Mouse (Mus musculus): ENCODE measurements around the gene Trim30c. TPM values are rescaled to one million over a fixed set of nuclear protein-coding genes. Genes with fewer than 3 reads are reported as not detected.

Gene Trim30c
- 6.6 TPM for polyA plus RNA-seq (2015; fragmentation: Illumina TruSeq; extraction: RNeasy Lipid Tissue Mini Kit (QIAGEN cat#74804); ENCODE audit: insufficient read depth, low replicate concordance)

DNA sequence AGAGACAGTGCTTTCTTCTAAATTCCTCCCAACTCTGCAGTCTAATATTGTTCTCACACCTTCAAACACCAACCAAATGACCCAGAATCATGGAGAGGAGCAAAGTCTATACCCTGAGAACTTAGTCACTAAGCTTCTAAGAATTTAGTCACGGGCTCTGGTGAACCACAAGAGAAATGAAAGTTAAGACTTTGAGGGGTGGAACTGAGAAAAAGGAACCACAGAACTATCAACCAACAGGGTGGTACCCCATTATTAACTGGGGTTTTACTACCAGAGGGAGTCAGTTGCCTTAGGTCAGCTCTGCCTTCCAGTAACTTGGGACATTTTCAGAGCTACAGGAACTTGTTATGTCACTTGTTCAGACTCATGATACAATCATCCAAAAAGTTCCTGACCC is at the start of gene Trim30c:
Gene Trim30c (minus strand): TSS at position 140 of the 400 bp plus-strand sequence.

DNA sequence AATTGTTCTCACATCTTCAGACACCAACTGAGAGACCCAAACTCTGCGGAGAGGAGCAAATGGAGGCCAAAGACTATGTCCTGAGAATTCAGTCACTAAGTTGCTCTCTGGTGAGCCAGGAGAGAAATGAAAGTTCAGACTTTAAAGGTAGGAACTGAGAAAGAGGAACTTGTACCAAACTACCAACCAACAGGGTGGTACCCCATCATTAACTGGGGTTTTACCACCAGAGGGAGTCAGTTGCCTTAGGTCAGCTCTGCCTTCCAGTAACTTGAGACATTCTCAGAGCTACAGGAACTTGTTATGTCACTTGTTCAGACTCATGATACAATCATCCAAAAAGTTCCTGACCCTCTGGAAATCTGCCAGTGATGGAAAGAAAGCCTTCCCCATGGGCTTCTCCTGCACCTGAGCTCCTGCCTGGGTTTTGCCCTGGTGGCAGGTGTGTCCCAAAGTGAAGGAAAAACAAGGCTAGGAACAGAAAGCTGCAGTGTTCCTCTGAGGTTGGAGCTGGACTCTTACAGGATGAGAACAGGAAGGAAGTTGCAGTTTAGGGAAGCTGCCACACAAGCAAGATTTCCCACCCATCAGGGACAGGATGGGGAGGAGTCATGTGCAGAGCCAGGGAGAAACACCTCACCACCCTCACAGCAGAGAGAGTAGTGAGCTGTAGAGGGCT is 30.8 kb downstream of the Trim30c start, which contains the start of gene Trim30b:
Gene Trim30b (minus strand): TSS at position 149 of the 679 bp plus-strand sequence.

DNA sequence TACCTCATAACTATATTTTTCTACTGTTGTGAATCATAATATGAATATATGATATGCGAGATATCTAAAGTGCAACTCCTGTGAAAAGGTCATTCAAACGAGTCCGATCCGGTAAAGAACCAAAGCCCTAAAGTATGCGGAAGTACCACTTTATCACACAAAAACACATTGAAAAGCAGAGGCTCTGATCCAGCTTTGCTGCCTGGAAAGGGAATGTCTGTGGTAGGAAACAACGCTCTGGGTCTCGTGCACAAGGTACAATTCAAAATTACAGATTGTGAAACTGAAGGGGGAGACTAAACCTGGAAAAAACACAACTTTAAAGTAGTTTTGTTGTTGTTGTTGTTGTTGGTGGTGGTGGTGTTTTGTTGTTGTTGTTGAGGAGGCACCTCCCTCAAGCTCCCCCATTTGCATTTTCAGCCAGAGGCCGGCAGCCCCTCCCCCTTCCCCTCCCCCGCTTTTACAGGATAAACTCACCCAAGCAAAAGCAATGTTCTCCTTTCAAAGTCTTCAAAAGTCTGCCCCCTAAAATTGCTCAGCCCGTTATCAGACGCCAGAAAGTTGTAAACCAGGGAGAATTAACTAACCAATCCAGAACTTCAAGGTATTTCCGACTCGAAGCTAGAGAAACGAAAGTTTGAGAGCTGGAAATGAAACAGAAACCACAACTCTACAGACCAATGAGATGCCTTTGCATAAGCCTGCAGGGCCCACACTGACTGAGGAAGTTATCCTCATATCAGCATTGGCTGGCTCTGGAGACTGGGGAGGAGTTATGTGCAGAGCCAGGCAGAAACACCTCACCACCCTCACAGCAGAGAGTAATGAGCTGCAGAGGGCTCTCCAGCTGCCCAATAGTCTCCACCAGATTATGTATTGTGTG is 47.7 kb downstream of the Trim30c start, which contains the start of gene Trim12c:
Gene Trim12c (minus strand): TSS at position 646 of the 883 bp plus-strand sequence.

Other genes starting within 250 kb of the Trim30c start
- not detected for gene Olfm5, start 236.0 kb downstream of the Trim30c start, polyA plus RNA-seq (2015; fragmentation: Illumina TruSeq; extraction: RNeasy Lipid Tissue Mini Kit (QIAGEN cat#74804); ENCODE audit: insufficient read depth, low replicate concordance)
- 0.15 TPM for gene Olfr648, start 217.4 kb downstream of the Trim30c start, polyA plus RNA-seq (2015; fragmentation: Illumina TruSeq; extraction: RNeasy Lipid Tissue Mini Kit (QIAGEN cat#74804); ENCODE audit: insufficient read depth, low replicate concordance)
- not detected for gene Olfr649, start 204.9 kb downstream of the Trim30c start, polyA plus RNA-seq (2015; fragmentation: Illumina TruSeq; extraction: RNeasy Lipid Tissue Mini Kit (QIAGEN cat#74804); ENCODE audit: insufficient read depth, low replicate concordance)
- 1.7 TPM for gene Trim6, start 182.0 kb downstream of the Trim30c start, polyA plus RNA-seq (2015; fragmentation: Illumina TruSeq; extraction: RNeasy Lipid Tissue Mini Kit (QIAGEN cat#74804); ENCODE audit: insufficient read depth, low replicate concordance)
- gene Trim34a, start 156.4 kb downstream of the Trim30c start, polyA plus RNA-seq (2015; fragmentation: Illumina TruSeq; extraction: RNeasy Lipid Tissue Mini Kit (QIAGEN cat#74804); ENCODE audit: insufficient read depth, low replicate concordance), result 157 TPM
- 69.3 TPM for gene Trim5, start 112.7 kb downstream of the Trim30c start, polyA plus RNA-seq (2015; fragmentation: Illumina TruSeq; extraction: RNeasy Lipid Tissue Mini Kit (QIAGEN cat#74804); ENCODE audit: insufficient read depth, low replicate concordance)
- 305 TPM for gene Trim12a, start 85.4 kb downstream of the Trim30c start, polyA plus RNA-seq (2015; fragmentation: Illumina TruSeq; extraction: RNeasy Lipid Tissue Mini Kit (QIAGEN cat#74804); ENCODE audit: insufficient read depth, low replicate concordance)
- 4.3 TPM for gene Trim34b, start 71.4 kb downstream of the Trim30c start, polyA plus RNA-seq (2015; fragmentation: Illumina TruSeq; extraction: RNeasy Lipid Tissue Mini Kit (QIAGEN cat#74804); ENCODE audit: insufficient read depth, low replicate concordance)
- 101 TPM for gene Trim12c, start 47.5 kb downstream of the Trim30c start, polyA plus RNA-seq (2015; fragmentation: Illumina TruSeq; extraction: RNeasy Lipid Tissue Mini Kit (QIAGEN cat#74804); ENCODE audit: insufficient read depth, low replicate concordance)
- gene Trim30b, start 31.0 kb downstream of the Trim30c start, polyA plus RNA-seq (2015; fragmentation: Illumina TruSeq; extraction: RNeasy Lipid Tissue Mini Kit (QIAGEN cat#74804); ENCODE audit: insufficient read depth, low replicate concordance), result 84.2 TPM
- 165 TPM for gene Trim30a, start 64.4 kb upstream of the Trim30c start, polyA plus RNA-seq (2015; fragmentation: Illumina TruSeq; extraction: RNeasy Lipid Tissue Mini Kit (QIAGEN cat#74804); ENCODE audit: insufficient read depth, low replicate concordance)
- gene Trim30d, start 107.0 kb upstream of the Trim30c start, polyA plus RNA-seq (2015; fragmentation: Illumina TruSeq; extraction: RNeasy Lipid Tissue Mini Kit (QIAGEN cat#74804); ENCODE audit: insufficient read depth, low replicate concordance), result 83.4 TPM
- gene Olfr651, start 149.3 kb upstream of the Trim30c start, polyA plus RNA-seq (2015; fragmentation: Illumina TruSeq; extraction: RNeasy Lipid Tissue Mini Kit (QIAGEN cat#74804); ENCODE audit: insufficient read depth, low replicate concordance), result not detected
- gene Olfr652, start 160.1 kb upstream of the Trim30c start, polyA plus RNA-seq (2015; fragmentation: Illumina TruSeq; extraction: RNeasy Lipid Tissue Mini Kit (QIAGEN cat#74804); ENCODE audit: insufficient read depth, low replicate concordance), result not detected
- not detected for gene Olfr653, start 176.5 kb upstream of the Trim30c start, polyA plus RNA-seq (2015; fragmentation: Illumina TruSeq; extraction: RNeasy Lipid Tissue Mini Kit (QIAGEN cat#74804); ENCODE audit: insufficient read depth, low replicate concordance)
- gene Olfr654, start 186.2 kb upstream of the Trim30c start, polyA plus RNA-seq (2015; fragmentation: Illumina TruSeq; extraction: RNeasy Lipid Tissue Mini Kit (QIAGEN cat#74804); ENCODE audit: insufficient read depth, low replicate concordance), result not detected
- not detected for gene Olfr655, start 200.9 kb upstream of the Trim30c start, polyA plus RNA-seq (2015; fragmentation: Illumina TruSeq; extraction: RNeasy Lipid Tissue Mini Kit (QIAGEN cat#74804); ENCODE audit: insufficient read depth, low replicate concordance)
- not detected for gene Olfr656, start 213.1 kb upstream of the Trim30c start, polyA plus RNA-seq (2015; fragmentation: Illumina TruSeq; extraction: RNeasy Lipid Tissue Mini Kit (QIAGEN cat#74804); ENCODE audit: insufficient read depth, low replicate concordance)
- not detected for gene Olfr657, start 224.0 kb upstream of the Trim30c start, polyA plus RNA-seq (2015; fragmentation: Illumina TruSeq; extraction: RNeasy Lipid Tissue Mini Kit (QIAGEN cat#74804); ENCODE audit: insufficient read depth, low replicate concordance)
- 0.12 TPM for gene Olfr658, start 246.5 kb upstream of the Trim30c start, polyA plus RNA-seq (2015; fragmentation: Illumina TruSeq; extraction: RNeasy Lipid Tissue Mini Kit (QIAGEN cat#74804); ENCODE audit: insufficient read depth, low replicate concordance)

Data from spleen, adult 10 weeks (tissue).